Mouse (Mus musculus): Measurements from ENCODE around the gene Tmem125. TPM values are rescaled to one million over a fixed set of nuclear protein-coding genes. Genes with fewer than 3 reads are reported as not detected.
A peak's percentile ranks its signal among the peaks of the same experiment; 100 is the strongest.

The Tmem125 gene
- total and polyA plus RNA-seq, 2 experiments, result 2.9 to 17.5 TPM

GRCm38 (mm10) chr4:118533156-118533555 lies 10.7 kb downstream of the Tmem125 start:
- no peak overlapping the region for H3K27ac ChIP-seq (replicated peaks; ENCODE audit: insufficient read depth, low read depth, low read length)
- no peak overlapping the region for H3K4me3 ChIP-seq (ENCODE audit: insufficient read depth, low read depth, low read length)
- DNase-seq (ENCODE audit: extremely low read depth, low read depth, low spot score), result no peak
- H3K79me2 ChIP-seq (ENCODE audit: control insufficient read depth, insufficient read depth, low read length), result no peaks in the 10 kb centered on the region
- TF ChIP-seq CTCF (IDR thresholded peaks at IDR 0.05; ENCODE audit: low read depth, low read length) (no peak), POLR2A (IDR thresholded peaks at IDR 0.05; ENCODE audit: extremely low read depth, insufficient read depth, low read length) (no peak)
- no peaks in the 10 kb centered on the region for H3K27me3 ChIP-seq (ENCODE audit: control insufficient read depth, insufficient read depth, low read length)
- no peak overlapping the region for H3K9ac ChIP-seq (ENCODE audit: low read depth, low read length)
- H3K4me1 ChIP-seq (ENCODE audit: control insufficient read depth, insufficient read depth, low read length), result no peaks in the 10 kb centered on the region
- WGBS, result 93% methylated on average over 3 of the region's 4 CpGs
- no peaks in the 10 kb centered on the region for H3K36me3 ChIP-seq (ENCODE audit: control insufficient read depth, insufficient read depth, low read length)

- Histone ChIP-seq H3K4me1 (ENCODE audit: control insufficient read depth, insufficient read depth, low read length) (no peaks in the 10 kb centered on the region), H3K4me3 (ENCODE audit: insufficient read depth, low read depth, low read length) (no peak overlapping the region), H3K9ac (ENCODE audit: low read depth, low read length) (no peak overlapping the region), H3K27ac (replicated peaks; ENCODE audit: insufficient read depth, low read depth, low read length) (no peak overlapping the region), H3K36me3 (ENCODE audit: control insufficient read depth, insufficient read depth, low read length) (no peaks in the 10 kb centered on the region), H3K27me3 (ENCODE audit: control insufficient read depth, insufficient read depth, low read length) (no peaks in the 10 kb centered on the region), H3K79me2 (ENCODE audit: control insufficient read depth, insufficient read depth, low read length) (no peaks in the 10 kb centered on the region)
- WGBS, result 74% methylated on average over 5 of the region's 5 CpGs
- TF ChIP-seq CTCF (IDR thresholded peaks at IDR 0.05; ENCODE audit: low read depth, low read length) (no peak), POLR2A (IDR thresholded peaks at IDR 0.05; ENCODE audit: extremely low read depth, insufficient read depth, low read length) (no peak)
- DNase-seq (ENCODE audit: extremely low read depth, low read depth, low spot score), result no peak
Observed at GRCm38 (mm10) chr4:118532663-118533062, 11.2 kb downstream of the Tmem125 start.

GRCm38 (mm10) chr4:118527720-118528119 lies 16.1 kb downstream of the Tmem125 start:
- no peak overlapping the region for H3K4me3 ChIP-seq (ENCODE audit: insufficient read depth, low read depth, low read length)
- no peak overlapping the region for H3K9ac ChIP-seq (ENCODE audit: low read depth, low read length)
- no peak for TF ChIP-seq POLR2A (IDR thresholded peaks at IDR 0.05; ENCODE audit: extremely low read depth, insufficient read depth, low read length)
- TF ChIP-seq CTCF (IDR thresholded peaks at IDR 0.05; ENCODE audit: low read depth, low read length), result no peak
- peaks cover 8% of the 10 kb centered on the region for H3K4me1 ChIP-seq (ENCODE audit: control insufficient read depth, insufficient read depth, low read length)
- H3K27ac ChIP-seq (replicated peaks; ENCODE audit: insufficient read depth, low read depth, low read length), result no peak overlapping the region
- H3K27me3 ChIP-seq (ENCODE audit: control insufficient read depth, insufficient read depth, low read length), result no peaks in the 10 kb centered on the region
- no peaks in the 10 kb centered on the region for H3K36me3 ChIP-seq (ENCODE audit: control insufficient read depth, insufficient read depth, low read length)
- 76% methylated on average over 6 of the region's 6 CpGs for WGBS
- DNase-seq (ENCODE audit: extremely low read depth, low read depth, low spot score), result no peak
- no peaks in the 10 kb centered on the region for H3K79me2 ChIP-seq (ENCODE audit: control insufficient read depth, insufficient read depth, low read length)

- Histone ChIP-seq H3K4me3 (ENCODE audit: insufficient read depth, low read depth, low read length) (peak overlapping the region; percentile 73), H3K27ac (replicated peaks; ENCODE audit: insufficient read depth, low read depth, low read length) (peak overlapping the region; percentile 94), H3K36me3 (ENCODE audit: control insufficient read depth, insufficient read depth, low read length) (no peaks in the 10 kb centered on the region), H3K79me2 (ENCODE audit: control insufficient read depth, insufficient read depth, low read length) (no peaks in the 10 kb centered on the region), H3K9ac (ENCODE audit: low read depth, low read length) (peak overlapping the region; percentile 71), H3K4me1 (ENCODE audit: control insufficient read depth, insufficient read depth, low read length) (peaks cover 8% of the 10 kb centered on the region), H3K27me3 (ENCODE audit: control insufficient read depth, insufficient read depth, low read length) (no peaks in the 10 kb centered on the region)
- no peak for DNase-seq (ENCODE audit: extremely low read depth, low read depth, low spot score)
- 23% methylated on average over 5 of the region's 5 CpGs for WGBS
- TF ChIP-seq POLR2A (IDR thresholded peaks at IDR 0.05; ENCODE audit: extremely low read depth, insufficient read depth, low read length), result no peak
Observed at GRCm38 (mm10) chr4:118527335-118527681, 16.5 kb downstream of the Tmem125 start.

GRCm38 (mm10) chr4:118526408-118527334 lies 17.2 kb downstream of the Tmem125 start, which contains the start of gene 2610528J11Rik:
TSS of gene 2610528J11Rik (plus strand) at chr4:118526999.
- no peak for TF ChIP-seq CTCF (IDR thresholded peaks at IDR 0.05; ENCODE audit: low read depth, low read length)
- TF ChIP-seq POLR2A (IDR thresholded peaks at IDR 0.05; ENCODE audit: extremely low read depth, insufficient read depth, low read length), result 0 out of 2 replicates have a peak, but pooled peaks have one; percentile 3
- Histone ChIP-seq H3K9ac (ENCODE audit: low read depth, low read length) (peak within 1 kb of the TSS; percentile 71), H3K27me3 (ENCODE audit: control insufficient read depth, insufficient read depth, low read length) (no peaks in the 10 kb centered on the region), H3K36me3 (ENCODE audit: control insufficient read depth, insufficient read depth, low read length) (no peaks in the 10 kb centered on the region), H3K4me1 (ENCODE audit: control insufficient read depth, insufficient read depth, low read length) (peaks cover 8% of the 10 kb centered on the region), H3K27ac (replicated peaks; ENCODE audit: insufficient read depth, low read depth, low read length) (peak within 1 kb of the TSS; percentile 94), H3K4me3 (ENCODE audit: insufficient read depth, low read depth, low read length) (peak within 1 kb of the TSS; percentile 73), H3K79me2 (ENCODE audit: control insufficient read depth, insufficient read depth, low read length) (no peaks in the 10 kb centered on the region)
- 22% methylated on average over 17 of the region's 17 CpGs for WGBS
- DNase-seq (ENCODE audit: extremely low read depth, low read depth, low spot score), result peak; percentile 90

GRCm38 (mm10) chr4:118525779-118526178 lies 18.1 kb downstream of the Tmem125 start:
- no peak overlapping the region for H3K9ac ChIP-seq (ENCODE audit: low read depth, low read length)
- no peaks in the 10 kb centered on the region for H3K79me2 ChIP-seq (ENCODE audit: control insufficient read depth, insufficient read depth, low read length)
- DNase-seq (ENCODE audit: extremely low read depth, low read depth, low spot score), result no peak
- H3K36me3 ChIP-seq (ENCODE audit: control insufficient read depth, insufficient read depth, low read length), result no peaks in the 10 kb centered on the region
- no peak overlapping the region for H3K27ac ChIP-seq (replicated peaks; ENCODE audit: insufficient read depth, low read depth, low read length)
- H3K4me1 ChIP-seq (ENCODE audit: control insufficient read depth, insufficient read depth, low read length), result peaks cover 8% of the 10 kb centered on the region
- WGBS, result 87% methylated on average over 3 of the region's 3 CpGs
- H3K27me3 ChIP-seq (ENCODE audit: control insufficient read depth, insufficient read depth, low read length), result no peaks in the 10 kb centered on the region
- no peak for TF ChIP-seq CTCF (IDR thresholded peaks at IDR 0.05; ENCODE audit: low read depth, low read length)
- H3K4me3 ChIP-seq (ENCODE audit: insufficient read depth, low read depth, low read length), result no peak overlapping the region
